Mouse (Mus musculus) c-Kit-positive CD71-positive TER-119-positive erythroid progenitor cells, embryonic 14.5 days (primary cell): Measurements from ENCODE around the gene Pdzd8.

Experiments used
- DNase-seq: peaks from one replicate; pipeline ENCODE4 v3.0.0-alpha.2; 2013; ENCODE audit warnings: low spot score

Gene Pdzd8

GRCm38 (mm10) chr19:59276354-59276753 is 69.2 kb downstream of the Pdzd8 start:
- no peak for DNase-seq

- DNase-seq = no peak
These were observed 72.4 kb downstream of the Pdzd8 start for GRCm38 (mm10) chr19:59273190-59273589.

- DNase-seq = no peak
These were observed 78.1 kb downstream of the Pdzd8 start for GRCm38 (mm10) chr19:59267417-59267963.

GRCm38 (mm10) chr19:59265907-59266306 is 79.7 kb downstream of the Pdzd8 start:
- no peak for DNase-seq

GRCm38 (mm10) chr19:59264838-59265532 is 80.6 kb downstream of the Pdzd8 start:
- DNase-seq = no peak

- DNase-seq = no peak
These were observed 82.4 kb downstream of the Pdzd8 start for GRCm38 (mm10) chr19:59263171-59263570.

GRCm38 (mm10) chr19:59261604-59262003 is 84.0 kb downstream of the Pdzd8 start:
- DNase-seq = peak; percentile 10

GRCm38 (mm10) chr19:59260718-59261442 is 84.7 kb downstream of the Pdzd8 start, which contains the start of gene Slc18a2:
Slc18a2 (plus strand) TSS chr19:59260896.
- peak; percentile 8 for DNase-seq

GRCm38 (mm10) chr19:59259633-59260032 is 85.9 kb downstream of the Pdzd8 start:
- DNase-seq = no peak

- DNase-seq = no peak
These were observed 92.9 kb downstream of the Pdzd8 start for GRCm38 (mm10) chr19:59252651-59253050.

GRCm38 (mm10) chr19:59248553-59249286 is 96.9 kb downstream of the Pdzd8 start:
- peak; percentile 10 for DNase-seq

GRCm38 (mm10) chr19:59248144-59248543 is 97.4 kb downstream of the Pdzd8 start:
- no peak for DNase-seq
